Mouse (Mus musculus) kidney, postnatal 0 days (tissue): ENCODE results near the gene 1190005I06Rik. TPM values are rescaled to one million over a fixed set of nuclear protein-coding genes. Genes with fewer than 3 reads are reported as not detected.

Experiments
- ATAC-seq: fragments of 200-750 bp; cut with Nextera tagmentation; replicated peaks from 2 replicates; pipeline ENCODE4 v1.8.0; 2017; ENCODE audit warnings: low read depth, moderate number of reproducible peaks, moderate TSS enrichment, moderate library complexity; ENCODE audit not compliant: low FRiP score
- DNase-seq: peaks from one replicate; pipeline ENCODE4 v3.0.0-alpha.2; 2016; ENCODE audit warnings: low spot score
- H3K27ac ChIP-seq: fragments of 300-500 bp; sonication (generic); 2 replicates; pipeline ENCODE4 v1.5.1; 2014; ENCODE audit warnings: mild to moderate bottlenecking
- H3K27me3 ChIP-seq: fragments of 300-500 bp; sonication (generic); 2 replicates; pipeline ENCODE4 v1.6.1; 2014; ENCODE audit warnings: low read length, mixed read lengths; ENCODE audit not compliant: insufficient read depth
- H3K36me3 ChIP-seq: fragments of 300-500 bp; sonication (generic); 2 replicates; pipeline ENCODE4 v1.6.1; 2014; ENCODE audit warnings: low read length, mixed read lengths; ENCODE audit not compliant: insufficient read depth
- H3K4me1 ChIP-seq: fragments of 300-500 bp; sonication (generic); replicated peaks from 2 replicates; pipeline ENCODE4 v1.6.1; 2014; ENCODE audit warnings: antibody characterized with exemption, low read length, mixed read lengths; ENCODE audit not compliant: insufficient read depth
- H3K4me2 ChIP-seq: fragments of 300-500 bp; sonication (generic); 2 replicates; pipeline ENCODE4 v1.6.1; 2014; ENCODE audit warnings: mild to moderate bottlenecking, low read length, moderate library complexity, mixed read lengths
- H3K4me3 ChIP-seq: fragments of 300-500 bp; sonication (generic); replicated peaks from 2 replicates; pipeline ENCODE4 v1.5.1; 2014; ENCODE audit warnings: low read depth, low read length
- H3K9ac ChIP-seq: fragments of 300-500 bp; sonication (generic); 2 replicates; pipeline ENCODE4 v1.6.1; 2014; ENCODE audit warnings: low read depth, low read length
- H3K9me3 ChIP-seq: fragments of 300-500 bp; sonication (generic); replicated peaks from 2 replicates; pipeline ENCODE4 v1.6.1; 2016; ENCODE audit warnings: low read length, inconsistent platforms, mixed read lengths
- CTCF ChIP-seq: IDR thresholded peaks from 2 replicates; pipeline ENCODE4 v1.5.1; 2016; ENCODE audit warnings: antibody characterized with exemption, low read depth, mild to moderate bottlenecking, moderate library complexity
- WGBS: fragments of 180-500 bp; shearing (Covaris S2); extraction: QIAGEN DNeasy Blood & Tissue Kit; methylation state at CpG from one replicate; pipeline ENCODE4 v1.1.7; 2014; 5-methylcytosine and 5-hydroxymethylcytosine counted together
- polyA plus RNA-seq: library from polyadenylated mRNA; unstranded; fragments of >200 nt; fragmentation: Nextera tagmentation; extraction: Ambion mirVana; gene quantifications from 2 replicates; pipeline ENCODE4 v1.2.1, GENCODE M21; 2015

1190005I06Rik gene
- polyA plus RNA-seq, 1 experiment from 2014 or later, result 2.6 TPM

- Histone ChIP-seq H3K4me3 (no peak overlapping the region), H3K36me3 (peaks cover 81% of the 10 kb centered on the region), H3K4me2 (no peak overlapping the region), H3K4me1 (peaks cover 6% of the 10 kb centered on the region; the same call in 1 of the 2 replicates), H3K9me3 (no peaks in the 10 kb centered on the region), H3K27me3 (no peaks in the 10 kb centered on the region), H3K27ac (no peak overlapping the region), H3K9ac (no peak overlapping the region)
- DNase-seq, result no peak
- no peak for ATAC-seq
- 94% methylated on average over 17 of the region's 17 CpGs for WGBS
- no peak for TF ChIP-seq CTCF
Observed at GRCm38 (mm10) chr8:120577821-120578220, 69.6 kb downstream of the 1190005I06Rik start.

DNA sequence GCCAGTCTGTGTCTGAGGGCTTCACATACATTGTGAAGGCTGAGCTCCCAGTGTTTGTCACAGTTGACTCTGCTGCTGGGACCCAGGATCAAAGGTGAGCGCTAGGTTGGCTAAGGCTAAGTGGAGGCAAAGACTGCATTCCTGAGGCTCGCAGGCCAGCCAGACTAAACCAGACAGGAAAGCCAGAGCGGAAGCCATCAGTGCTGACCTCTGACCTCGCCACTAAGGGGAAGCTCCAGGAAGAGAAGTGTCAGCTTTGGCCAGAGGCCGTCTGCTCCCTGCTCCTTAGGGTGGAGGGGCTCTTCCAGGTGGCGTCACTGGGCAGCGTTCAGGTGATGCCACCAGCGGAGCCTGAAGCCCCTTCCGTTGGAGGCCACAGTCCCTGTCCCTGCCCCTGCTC lies 71.6 kb downstream of the 1190005I06Rik start:
- H3K9me3 ChIP-seq, result no peaks in the 10 kb centered on the region
- WGBS, result 59% methylated on average over 9 of the region's 9 CpGs
- H3K36me3 ChIP-seq, result peaks cover 88% of the 10 kb centered on the region
- H3K4me3 ChIP-seq, result no peak overlapping the region
- H3K4me1 ChIP-seq, result peaks cover 6% of the 10 kb centered on the region; the same call in 1 of the 2 replicates
- ATAC-seq (no peak), DNase-seq (no peak)
- H3K4me2 ChIP-seq, result no peak overlapping the region
- no peak overlapping the region for H3K27ac ChIP-seq
- H3K27me3 ChIP-seq, result no peaks in the 10 kb centered on the region
- TF ChIP-seq CTCF, result no peak
- H3K9ac ChIP-seq, result no peak overlapping the region

DNA sequence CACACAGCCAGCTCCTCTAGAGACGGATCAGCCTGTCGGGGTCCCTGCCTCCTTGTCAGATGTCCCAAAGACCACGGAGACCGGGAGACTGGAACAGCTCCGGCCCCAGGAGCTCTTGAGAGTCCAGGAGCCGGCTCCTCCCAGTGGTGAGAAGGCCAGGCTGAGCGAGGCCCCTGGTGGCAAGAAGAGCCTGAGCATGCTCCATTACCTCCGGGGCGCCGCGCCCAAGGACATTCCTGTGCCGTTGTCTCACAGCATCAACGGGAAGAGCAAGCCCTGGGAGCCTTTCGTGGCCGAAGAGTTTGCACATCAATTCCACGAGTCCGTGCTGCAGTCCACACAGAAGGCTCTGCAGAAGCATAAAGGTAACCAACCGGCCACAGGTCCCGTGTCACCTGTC lies 72.5 kb downstream of the 1190005I06Rik start:
- peak; percentile 41 for TF ChIP-seq CTCF
- H3K27me3 ChIP-seq, result no peaks in the 10 kb centered on the region
- H3K4me3 ChIP-seq, result no peak overlapping the region
- no peak overlapping the region for H3K9ac ChIP-seq
- no peaks in the 10 kb centered on the region for H3K9me3 ChIP-seq
- H3K4me1 ChIP-seq, result peaks cover 6% of the 10 kb centered on the region; the same call in 1 of the 2 replicates
- peaks cover 82% of the 10 kb centered on the region for H3K36me3 ChIP-seq
- DNase-seq (peak; percentile 59), ATAC-seq (no peak)
- no peak overlapping the region for H3K4me2 ChIP-seq
- no peak overlapping the region for H3K27ac ChIP-seq
- WGBS, result 47% methylated on average over 19 of the region's 19 CpGs

DNA sequence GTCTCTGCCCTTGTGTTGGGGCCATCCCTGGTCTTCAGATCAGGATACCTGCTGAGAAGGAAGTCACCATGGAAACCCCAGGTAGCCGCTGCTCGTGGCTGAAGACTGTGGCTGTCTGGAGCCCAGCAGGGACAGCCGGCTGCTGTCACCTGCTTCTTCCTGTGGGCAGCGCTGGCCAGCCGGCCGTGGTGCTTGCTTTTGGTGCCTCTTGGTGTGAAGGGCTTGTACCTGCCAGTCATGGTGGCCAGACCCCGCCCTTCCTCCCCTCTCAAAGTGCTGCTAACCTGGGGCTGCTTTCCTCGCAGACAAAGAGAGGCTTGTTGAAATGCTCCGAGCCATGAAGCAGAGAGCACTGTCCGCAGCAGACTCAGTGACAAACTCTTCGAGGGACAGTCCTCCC lies 73.6 kb downstream of the 1190005I06Rik start:
- no peak overlapping the region for H3K4me2 ChIP-seq
- peaks cover 81% of the 10 kb centered on the region for H3K36me3 ChIP-seq
- no peak for TF ChIP-seq CTCF
- ATAC-seq (no peak), DNase-seq (no peak)
- no peak overlapping the region for H3K9ac ChIP-seq
- no peak overlapping the region for H3K27ac ChIP-seq
- WGBS, result 63% methylated on average over 11 of the region's 11 CpGs
- H3K4me3 ChIP-seq, result no peak overlapping the region
- H3K4me1 ChIP-seq, result peaks cover 6% of the 10 kb centered on the region; the same call in 1 of the 2 replicates
- no peaks in the 10 kb centered on the region for H3K27me3 ChIP-seq
- no peaks in the 10 kb centered on the region for H3K9me3 ChIP-seq

- Histone ChIP-seq H3K9me3 (no peaks in the 10 kb centered on the region), H3K36me3 (peaks cover 81% of the 10 kb centered on the region), H3K4me3 (no peak overlapping the region), H3K27me3 (no peaks in the 10 kb centered on the region), H3K4me1 (peaks cover 6% of the 10 kb centered on the region; the same call in 1 of the 2 replicates), H3K4me2 (no peak overlapping the region), H3K9ac (no peak overlapping the region), H3K27ac (no peak overlapping the region)
- DNase-seq (no peak), ATAC-seq (no peak)
- WGBS, result 76% methylated on average over 21 of the region's 21 CpGs
- no peak for TF ChIP-seq CTCF
Observed at GRCm38 (mm10) chr8:120572534-120572933, 74.9 kb downstream of the 1190005I06Rik start.

DNA sequence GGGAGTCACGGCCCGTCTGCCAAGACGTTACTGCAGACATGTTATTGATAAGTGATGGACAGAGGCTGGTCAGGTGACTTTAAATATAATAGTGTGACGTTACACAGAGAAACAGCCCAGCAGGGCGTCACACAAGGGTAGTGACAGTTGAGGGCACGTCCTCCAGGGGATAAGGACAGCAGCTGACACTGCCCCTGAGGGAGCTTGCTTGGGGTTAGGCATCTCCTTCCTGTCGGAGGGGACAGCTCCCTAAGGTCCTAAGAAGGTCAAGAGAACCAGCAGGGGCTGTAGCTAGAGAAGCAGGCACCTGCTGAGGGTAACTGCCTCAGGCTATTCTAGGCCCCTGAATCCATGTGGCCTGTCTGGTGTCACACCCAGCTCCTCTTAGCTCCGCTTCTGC lies 75.9 kb downstream of the 1190005I06Rik start:
- Histone ChIP-seq H3K4me1 (peaks cover 6% of the 10 kb centered on the region; the same call in 1 of the 2 replicates), H3K9me3 (no peaks in the 10 kb centered on the region), H3K27me3 (no peaks in the 10 kb centered on the region), H3K27ac (no peak overlapping the region), H3K36me3 (peaks cover 82% of the 10 kb centered on the region), H3K4me3 (no peak overlapping the region), H3K9ac (no peak overlapping the region), H3K4me2 (no peak overlapping the region)
- no peak for TF ChIP-seq CTCF
- no peak for DNase-seq
- ATAC-seq, result no peak
- 87% methylated on average over 8 of the region's 8 CpGs for WGBS

- TF ChIP-seq CTCF, result peak; percentile 90
- Histone ChIP-seq H3K9me3 (no peaks in the 10 kb centered on the region), H3K27ac (no peak overlapping the region), H3K4me3 (no peak overlapping the region), H3K4me1 (peaks cover 2% of the 10 kb centered on the region; the same call in 1 of the 2 replicates), H3K27me3 (no peaks in the 10 kb centered on the region), H3K9ac (no peak overlapping the region), H3K4me2 (no peak overlapping the region), H3K36me3 (peaks cover 77% of the 10 kb centered on the region)
- WGBS, result 55% methylated on average over 13 of the region's 13 CpGs
- peak; percentile 85 for DNase-seq
- ATAC-seq, result no peak
Observed at GRCm38 (mm10) chr8:120569939-120570715, 77.3 kb downstream of the 1190005I06Rik start.
